Mouse (Mus musculus) monocyte, adult 2 months (primary cell): ENCODE results near the gene St5.

Source experiments
- DNase-seq, 2 experiments: peaks; one replicate each; pipeline ENCODE4 v3.0.0; 2022; ENCODE audit warnings: low spot score in 2 of 2, low read depth in 1 of 2

Gene St5

DNA sequence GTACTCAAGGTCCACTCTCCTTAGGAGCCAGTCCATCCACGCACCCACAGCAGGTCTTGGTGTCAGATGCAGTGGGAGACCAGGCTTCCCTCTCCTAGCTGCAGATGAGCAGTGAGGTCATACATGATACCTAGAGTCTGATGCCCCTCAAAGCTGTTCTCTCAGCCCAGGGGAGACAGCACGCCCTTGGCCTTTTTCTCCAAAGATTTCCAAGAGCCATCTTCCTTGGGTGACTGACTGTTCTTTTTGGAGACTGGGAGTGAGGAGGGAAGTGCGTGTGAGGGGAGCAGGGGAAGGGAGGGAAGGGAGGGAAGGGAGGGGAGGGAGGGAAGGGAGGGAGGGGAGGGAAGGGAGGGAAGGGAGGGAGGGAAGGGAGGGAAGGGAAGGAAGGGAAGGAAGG, 90.4 kb downstream of the St5 start:
- DNase-seq, result no peak

DNA sequence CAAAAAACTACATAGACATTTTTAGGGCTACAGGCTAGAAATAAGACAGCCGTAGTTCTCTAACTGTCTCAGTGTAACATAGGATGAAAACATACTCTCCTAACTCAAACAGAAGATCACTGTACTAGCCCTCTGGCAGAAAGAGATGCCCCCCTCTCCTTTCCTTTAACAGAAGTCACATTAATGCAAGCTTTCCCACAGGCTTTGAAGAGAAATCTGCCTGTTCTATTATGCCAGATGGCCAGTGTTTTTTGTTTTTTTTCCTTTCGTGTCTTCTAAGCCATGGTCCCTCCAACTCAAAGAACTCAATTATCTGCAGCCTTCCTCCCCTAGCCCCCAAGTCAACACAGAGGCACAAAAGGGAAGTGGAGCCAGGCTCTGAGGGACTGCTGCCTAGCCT, 90.9 kb downstream of the St5 start:
- DNase-seq, result no peak

DNA sequence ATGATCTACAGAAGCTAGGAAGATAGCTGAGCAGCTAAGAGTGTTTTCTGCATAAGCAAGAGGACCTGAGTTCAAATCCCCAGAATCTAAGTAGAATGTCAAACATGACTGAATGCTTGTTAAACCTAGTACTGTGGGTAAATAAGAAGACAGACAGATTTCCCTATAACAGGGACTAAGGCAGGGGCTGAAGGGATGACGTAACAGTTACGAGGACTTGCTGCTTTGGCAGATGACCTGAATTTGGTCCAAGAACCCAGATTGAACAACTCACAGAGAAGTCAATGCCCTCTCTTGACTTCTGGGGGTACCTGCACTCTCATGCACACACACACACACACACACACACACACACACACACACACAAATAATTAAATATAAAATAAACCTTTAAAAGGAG, 93.1 kb downstream of the St5 start:
- DNase-seq, result no peak

DNA sequence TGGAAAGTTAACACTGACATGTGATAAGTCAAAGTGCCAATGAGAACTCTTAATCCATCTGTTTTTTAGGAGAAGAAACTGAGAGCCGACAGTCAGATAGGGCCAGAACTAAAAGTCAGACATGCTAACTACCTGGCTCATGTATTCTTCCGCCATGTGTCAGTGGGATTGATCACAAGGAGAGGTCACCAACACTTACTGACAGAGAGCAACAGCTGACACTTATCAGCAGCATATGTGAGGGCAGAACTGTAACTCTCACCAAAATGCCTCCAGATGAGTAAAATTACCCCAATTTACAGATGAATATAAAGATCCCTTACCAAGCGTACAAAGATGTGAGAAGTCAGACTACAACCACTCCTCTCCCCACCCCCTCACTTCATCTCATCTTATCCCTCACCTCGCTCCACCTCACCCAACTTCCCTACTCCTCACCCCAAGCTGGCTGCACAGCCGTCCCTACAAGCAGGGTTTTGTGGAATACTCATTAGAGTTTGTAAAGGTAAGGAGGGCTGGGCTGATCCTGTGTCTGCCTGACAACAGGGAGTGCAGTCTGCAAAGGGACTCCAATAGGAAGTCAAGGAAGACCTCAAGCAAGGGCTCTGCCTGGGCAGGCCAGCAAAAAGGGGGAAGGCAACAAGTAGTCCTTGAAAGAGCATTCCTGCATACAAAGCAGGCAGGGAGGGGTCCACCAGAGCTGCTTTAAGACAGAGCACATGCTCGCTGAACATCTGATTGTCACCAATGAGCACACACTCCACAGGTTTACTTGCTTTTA, 93.7 kb downstream of the St5 start:
- no peak for DNase-seq

DNA sequence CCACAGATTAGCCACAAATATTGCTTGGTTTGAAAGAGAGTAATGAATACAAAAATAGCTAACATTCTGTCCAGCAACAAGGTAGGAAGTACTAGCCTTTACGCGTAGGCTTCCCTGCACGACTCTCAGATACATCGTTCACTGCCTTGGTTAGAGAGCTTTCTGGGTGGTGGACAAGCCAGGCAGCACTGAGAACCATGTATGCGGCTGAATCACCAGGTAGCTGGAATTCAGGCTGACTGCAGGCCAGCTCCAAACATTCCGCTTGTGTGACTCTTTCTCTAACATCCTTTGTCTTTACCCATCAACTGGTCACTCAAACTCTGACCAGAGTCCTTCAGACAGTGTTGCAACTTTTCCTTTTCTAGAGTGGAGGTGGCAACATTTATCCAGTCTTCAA, 94.6 kb downstream of the St5 start:
- DNase-seq, result no peak

DNA sequence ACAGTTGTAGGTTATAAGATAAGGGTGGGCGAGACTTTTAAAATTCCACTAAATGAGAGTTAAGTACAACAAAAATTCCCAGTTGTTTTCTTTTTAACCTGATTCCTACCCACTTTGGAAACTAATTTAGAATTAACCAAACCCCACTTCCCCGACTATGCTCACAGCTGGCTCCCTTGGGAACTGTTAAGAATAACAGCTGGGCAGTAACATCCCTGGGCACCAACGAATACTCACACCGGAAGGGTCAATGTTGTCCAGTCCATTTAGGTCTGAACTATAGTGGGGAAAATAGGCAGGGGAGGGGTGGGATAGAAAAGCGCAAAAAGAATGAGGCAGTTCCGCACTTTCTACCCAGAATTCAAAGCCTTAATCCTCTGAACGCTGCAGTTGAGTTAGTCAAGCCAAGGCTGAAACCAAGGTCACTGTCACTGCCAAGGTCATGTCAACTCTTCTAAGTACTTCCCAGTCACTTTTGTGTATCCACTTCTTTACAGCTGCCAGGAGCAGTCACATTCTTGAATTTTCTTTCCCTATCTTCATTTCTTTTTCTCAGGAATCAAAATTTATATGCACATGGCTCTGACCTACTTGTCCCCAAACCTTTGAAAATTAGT, 96.3 kb downstream of the St5 start:
- no peak for DNase-seq

DNA sequence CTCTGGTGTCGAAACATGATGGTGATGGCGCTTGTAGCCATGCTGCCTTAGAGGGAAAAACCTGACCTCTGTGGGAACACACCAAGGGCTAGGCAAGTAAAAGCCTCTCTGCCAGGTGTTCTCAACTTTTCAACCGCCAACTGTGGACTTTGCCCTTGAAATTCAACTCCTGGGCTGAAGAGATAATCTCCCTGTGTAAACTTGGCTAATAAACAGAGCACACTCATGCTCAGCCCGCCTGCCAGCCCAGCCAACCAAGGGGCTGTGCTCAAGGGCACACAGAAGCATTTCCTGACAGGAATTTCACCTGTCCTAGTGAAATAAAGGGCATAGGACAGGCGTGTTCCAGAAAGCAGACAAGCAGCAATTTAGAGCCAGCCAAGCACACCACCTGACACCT, 100.8 kb downstream of the St5 start:
- no peak for DNase-seq

DNA sequence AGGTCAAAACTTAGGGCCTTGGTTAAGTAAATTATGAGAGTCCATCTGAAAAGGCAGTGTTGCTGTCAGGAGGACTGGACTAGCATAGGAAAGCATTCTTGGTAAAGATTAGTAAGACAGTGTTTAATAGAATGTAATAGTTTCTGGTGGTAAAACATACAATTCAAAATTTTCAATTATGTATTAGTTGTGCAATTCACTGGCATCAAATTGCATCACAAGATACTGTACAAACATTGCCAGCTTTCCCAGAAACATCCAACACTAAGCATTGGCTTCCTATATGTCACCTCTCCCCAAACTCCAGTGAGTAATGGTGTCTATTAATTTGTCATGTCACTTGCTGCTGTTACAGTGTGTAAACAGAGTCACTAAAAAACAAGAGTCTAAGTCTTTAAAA, 101.4 kb downstream of the St5 start:
- no peak for DNase-seq

DNA sequence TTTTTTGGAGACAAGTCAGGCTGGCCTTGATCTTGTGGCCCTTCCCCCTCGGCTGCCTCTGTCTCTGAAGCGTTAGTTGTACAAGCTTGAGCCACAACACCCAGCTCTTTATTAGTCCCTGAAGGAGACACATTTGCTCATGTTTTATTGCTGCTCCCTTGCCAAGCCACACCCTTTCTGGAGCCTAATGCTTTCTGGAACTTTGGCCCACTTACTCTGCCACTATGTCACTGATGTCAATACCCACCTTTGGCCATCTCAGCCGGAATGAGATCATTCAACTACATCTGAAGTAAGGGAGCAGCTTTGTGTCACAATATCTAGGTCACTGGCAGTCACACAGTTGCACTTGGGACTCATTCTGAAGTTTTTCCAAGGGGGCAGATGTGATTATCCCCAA, 102.7 kb downstream of the St5 start:
- DNase-seq, result no peak

DNA sequence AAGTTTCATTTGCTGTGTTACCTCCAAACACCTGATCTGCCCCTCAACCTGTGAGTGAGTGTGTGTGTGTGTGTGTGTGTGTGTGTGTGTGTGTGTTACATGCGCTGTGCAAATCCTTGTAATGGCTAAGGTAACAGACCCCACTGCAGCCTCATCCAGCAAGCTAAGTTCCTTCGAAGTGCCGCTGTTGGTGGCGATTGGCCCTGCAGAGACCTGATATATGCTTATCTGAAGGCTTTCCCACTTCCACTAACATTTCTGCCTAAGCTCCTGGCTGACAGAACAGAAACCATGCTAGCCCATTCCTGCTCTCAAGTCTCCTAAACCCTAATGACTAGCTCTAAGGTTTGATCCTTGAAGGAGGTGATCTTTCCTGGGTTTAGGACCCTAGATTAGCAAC, 103.4 kb downstream of the St5 start:
- no peak for DNase-seq

DNA sequence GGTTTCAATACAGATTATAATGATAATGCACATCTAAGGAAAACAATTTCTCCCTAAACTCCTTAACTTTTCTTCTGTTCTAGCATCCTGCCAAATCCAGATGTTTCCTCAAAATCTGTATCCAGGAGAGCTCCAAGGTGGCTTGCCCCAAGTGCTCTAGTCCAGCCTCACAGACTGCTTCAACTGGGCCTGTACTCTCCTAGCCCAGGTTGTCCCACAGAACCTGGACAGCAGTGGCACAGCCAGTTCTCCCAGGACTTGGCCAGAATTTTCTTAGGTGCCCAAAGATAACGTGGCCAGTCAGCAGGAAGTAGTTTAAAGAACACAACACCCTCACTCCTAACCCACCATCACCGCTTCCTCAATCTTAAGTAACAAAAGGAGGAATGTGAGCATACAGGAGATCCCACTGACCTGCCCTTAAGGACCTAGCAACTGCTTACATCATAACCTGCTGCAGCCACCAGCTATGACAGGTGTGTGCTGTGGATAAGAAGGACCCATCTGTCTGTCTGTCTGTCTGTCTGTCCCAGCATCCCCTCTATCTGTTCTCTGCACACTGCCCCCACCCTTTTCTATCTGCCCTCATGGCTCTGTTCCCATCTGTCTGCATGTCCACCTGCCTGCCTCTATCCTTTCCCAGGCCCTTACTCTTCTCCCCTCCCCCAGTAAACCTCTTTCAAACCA, 108.4 kb downstream of the St5 start:
- no peak for DNase-seq

DNA sequence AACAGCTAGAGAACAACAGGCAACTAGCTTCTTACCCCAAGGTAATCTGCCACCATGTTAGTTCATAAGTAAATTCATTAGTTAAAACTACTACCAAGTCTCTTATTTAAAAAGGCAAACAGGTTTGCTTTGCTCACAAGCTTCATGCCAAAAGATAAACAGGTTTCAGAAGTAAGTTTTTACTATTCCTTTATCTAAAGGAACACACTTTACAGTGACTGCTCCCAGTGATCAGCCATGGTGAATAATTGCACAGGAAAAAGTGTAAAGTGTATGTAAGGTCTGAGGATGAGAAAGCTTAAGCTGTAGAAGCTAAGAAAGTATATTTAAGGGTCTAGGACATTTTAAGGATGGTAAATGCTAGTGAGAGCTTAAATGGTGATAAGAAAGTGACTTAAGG, 109.4 kb downstream of the St5 start:
- DNase-seq, result no peak

DNA sequence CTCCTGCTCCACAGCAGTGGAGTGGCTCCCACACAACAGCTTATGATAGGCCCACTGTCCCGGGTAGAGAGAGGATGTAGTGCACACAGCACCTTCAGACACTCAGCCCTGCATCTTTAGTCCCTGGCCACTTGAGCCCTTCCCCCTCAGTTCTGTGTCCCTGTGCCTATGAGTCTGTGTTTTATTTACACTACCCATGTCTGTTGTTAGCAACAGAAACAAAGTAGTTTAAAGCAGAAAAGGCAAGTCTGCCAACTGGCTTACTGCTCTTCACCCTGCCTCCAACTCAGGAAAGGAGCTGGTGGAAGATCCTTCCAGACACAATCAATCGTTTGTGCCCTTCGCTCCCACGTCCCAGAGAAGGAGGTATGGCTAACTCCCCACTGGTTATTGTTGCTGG, 111.2 kb downstream of the St5 start:
- no peak for DNase-seq

DNA sequence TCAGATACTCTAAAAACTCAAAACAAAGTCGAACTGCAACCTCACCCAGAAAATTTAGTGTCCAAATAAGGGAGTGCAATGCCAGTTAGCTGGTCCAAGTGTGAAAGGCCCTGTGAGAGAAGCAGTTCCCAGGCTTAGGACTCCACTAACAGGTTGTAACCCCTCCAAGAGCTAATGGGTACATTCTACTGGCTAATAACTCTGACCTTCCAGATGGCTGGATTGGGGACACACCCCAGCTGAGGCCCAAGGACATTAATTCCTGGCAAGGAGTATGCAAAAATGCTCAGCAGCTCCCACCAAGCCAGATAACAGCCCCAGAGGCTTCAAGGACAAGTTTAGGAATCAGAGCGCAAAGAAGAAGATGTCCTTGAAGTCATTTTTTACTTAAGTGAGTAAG, 112.8 kb downstream of the St5 start:
- no peak for DNase-seq

DNA sequence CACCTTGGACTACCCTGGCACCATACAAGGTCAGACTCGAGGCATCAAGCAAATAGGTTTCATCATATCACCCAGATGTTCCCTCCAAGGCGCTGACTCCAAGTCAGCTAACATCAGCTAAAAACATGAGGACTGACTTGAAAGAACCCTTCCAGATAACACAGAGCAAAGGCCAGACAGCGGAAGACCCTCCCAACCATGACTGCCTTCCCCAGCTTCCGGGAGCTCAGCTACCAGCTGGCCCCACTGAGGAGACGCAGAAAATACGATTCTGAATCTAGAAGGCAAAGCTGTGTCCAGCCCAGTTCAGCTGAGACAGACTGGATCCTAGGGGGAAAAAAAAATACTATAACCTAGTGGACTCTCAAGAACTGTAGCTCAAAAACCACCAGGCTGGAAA, 114.4 kb downstream of the St5 start:
- DNase-seq, result no peak

DNA sequence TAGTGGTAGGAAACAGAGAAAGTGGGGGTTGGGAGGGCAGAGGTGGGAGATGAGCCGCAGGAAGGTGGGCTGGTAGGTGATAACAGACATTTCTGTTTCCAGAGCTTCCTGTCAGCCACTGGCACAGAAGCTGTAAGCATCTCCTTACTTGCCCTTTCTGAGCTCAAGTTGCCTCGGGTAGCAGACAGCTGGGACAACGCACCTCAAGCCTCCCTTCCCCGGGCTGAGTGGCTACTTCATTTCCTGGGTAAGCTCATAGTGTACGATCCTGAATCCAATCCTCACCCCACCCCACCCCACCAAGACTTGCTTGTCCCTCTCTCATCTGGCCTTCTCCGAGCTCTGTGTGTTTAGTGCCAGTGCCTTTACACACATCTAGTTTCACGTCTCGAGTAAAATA, 115.3 kb downstream of the St5 start:
- DNase-seq, result no peak

DNA sequence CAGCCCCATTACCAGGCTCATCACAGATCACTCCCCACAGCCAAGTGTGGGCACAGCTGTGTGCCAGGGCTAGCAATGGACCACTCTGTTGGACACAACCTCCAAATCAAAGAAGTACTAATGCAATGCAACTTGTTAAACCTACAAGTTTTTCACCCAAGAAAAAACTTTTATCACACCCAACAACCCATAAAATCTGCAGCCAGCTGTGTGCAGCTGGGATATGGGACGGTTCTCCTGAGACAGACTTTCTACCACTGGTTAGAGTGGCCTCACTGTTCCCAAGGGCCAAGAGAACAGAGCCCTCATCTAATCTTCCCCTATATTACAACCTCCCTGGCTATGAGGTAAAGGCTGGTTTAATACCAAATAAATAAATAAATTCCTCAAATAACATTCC, 118.9 kb downstream of the St5 start:
- no peak for DNase-seq

DNA sequence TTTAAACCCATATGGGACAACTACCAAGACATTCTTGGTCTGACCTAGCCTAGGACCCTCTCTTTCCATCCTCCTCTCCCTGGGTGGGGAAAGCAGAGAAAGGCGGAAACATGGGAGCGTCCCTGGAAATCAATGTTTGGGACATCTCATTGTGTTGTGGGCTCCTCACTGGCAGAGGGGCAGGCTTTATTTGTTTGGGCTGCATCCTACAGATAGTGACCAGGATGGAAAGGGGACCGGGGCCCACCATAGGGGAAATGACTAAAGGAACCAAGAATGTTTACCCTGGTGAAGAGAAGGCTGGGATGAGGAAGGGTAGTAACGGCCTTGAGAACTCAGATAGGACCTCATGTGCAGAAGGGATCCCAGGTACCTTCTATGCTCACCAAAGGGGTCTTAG, 122.9 kb downstream of the St5 start:
- no peak for DNase-seq

DNA sequence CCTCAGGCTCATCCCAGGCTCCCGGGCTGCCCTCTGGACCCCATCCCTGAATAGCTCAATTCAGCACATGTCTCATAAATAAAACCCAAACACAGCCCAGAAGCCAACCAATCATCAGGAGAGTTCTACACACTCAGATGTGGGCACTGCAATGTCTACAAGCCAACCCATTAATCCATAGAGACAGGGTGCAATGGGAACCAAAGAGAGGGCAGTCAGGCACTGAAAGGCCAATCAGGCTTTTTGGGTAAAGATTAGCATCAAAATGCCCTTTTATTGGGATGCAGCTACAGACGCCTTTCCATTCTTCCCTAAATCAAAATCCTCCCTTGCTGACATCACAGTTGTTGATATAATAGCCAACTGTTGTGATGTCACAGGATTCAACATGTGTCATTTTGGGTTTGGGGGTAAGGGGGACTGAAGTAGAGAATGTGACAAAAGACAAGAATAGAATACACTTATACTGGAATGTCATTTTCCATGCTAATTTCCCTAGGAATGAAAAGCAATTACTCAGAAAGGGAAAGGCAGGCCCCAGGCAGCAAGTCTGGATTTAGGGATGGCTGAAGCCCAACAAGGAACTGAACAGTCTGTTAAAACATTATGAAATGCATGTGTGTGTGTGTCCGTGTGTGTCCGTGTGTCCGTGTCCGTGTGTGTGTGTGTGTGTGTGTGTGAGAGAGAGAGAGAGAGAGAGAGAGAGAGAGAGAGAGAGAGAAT, 123.7 kb downstream of the St5 start:
- DNase-seq, result no peak

DNA sequence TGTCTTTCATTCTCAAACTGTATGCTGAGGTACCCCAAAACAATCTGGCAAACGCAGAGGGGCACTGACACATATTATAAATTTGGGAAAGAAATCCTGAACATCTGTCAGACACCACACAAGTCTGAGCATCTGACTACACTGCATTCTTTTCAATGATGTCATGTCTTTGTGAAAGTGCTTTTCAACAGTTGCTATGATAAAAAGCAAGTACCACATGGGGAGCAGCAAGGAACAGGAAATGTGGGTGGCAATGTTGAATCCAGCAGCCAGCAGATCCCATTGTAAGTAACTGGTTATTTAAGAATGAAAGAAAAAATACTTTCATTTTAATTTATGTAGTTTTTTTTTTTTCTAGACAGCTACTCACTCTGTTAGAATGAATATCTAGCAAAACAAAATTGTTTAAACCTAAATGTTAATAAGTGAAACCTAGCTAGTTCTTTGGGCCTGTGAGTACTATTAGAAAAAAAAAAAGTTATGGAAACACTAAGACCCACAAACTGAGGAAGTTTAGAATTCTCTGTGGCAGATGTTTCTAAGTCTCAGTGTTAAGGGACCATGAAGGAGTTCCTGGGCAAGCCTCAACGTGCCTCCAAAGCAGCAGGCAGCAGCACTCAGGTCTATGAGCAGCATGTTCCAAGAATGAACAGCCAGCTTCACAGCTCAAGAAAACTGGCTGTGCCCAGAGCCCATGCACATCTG, 124.4 kb downstream of the St5 start:
- DNase-seq, result no peak
